ENCODE assay signal across 19 mouse cellular contexts in the genomic region with DNA sequence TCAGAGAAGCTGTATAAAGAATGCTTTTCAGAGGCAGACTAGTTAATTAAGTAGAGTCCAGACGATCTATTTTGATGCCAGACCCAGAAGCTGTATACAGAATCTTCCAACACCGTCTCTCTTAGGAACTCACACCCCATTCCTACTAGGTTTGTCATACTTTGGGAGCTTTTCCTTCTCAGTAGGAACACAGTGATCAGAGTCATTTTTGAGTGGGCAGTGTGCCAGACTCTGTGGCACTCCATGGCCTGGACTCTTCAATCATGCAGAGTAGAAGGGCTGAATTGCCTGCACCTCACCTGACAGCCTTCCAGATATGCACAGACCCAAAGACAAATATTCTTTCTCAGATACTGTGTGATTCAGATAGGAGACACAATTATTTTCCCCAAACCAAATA.
DNase-seq lines count a peak whose midpoint lies in the region; ATAC-seq and TF ChIP-seq lines count a peak whose summit lies in the region.
"Had no signal": no experiment of that assay in that cellular context is flagged by ENCODE, and none has a peak within 500 bp of the region (broad histone marks: within the 10 kb centered on the region; RNA-seq: fewer than 3 reads in every experiment).

No protein-coding gene starts in this region.

- no peak for ATAC-seq in stomach, postnatal 0 days (ENCODE audit: low FRiP score, low TSS enrichment)
- no peak for ATAC-seq in midbrain, embryonic 13.5 days
- ATAC-seq: forebrain, embryonic 16.5 days had no signal

- peaks cover 3% of the 10 kb centered on the region; the same call in 1 of the 2 replicates for H3K4me1 ChIP-seq in stomach, postnatal 0 days (replicated peaks; ENCODE audit: control insufficient read depth, insufficient read depth)
- peaks cover 7% of the 10 kb centered on the region; the same call in 1 of the 2 replicates for H3K4me1 ChIP-seq in midbrain, embryonic 13.5 days (replicated peaks)
- H3K4me1 ChIP-seq: hindbrain, embryonic 12.5 days; limb, embryonic 15.5 days had no signal

- intact Hi-C loops in left cerebral cortex, postnatal 4 days (cut with DNase I), result no loop called here
- intact Hi-C loops in left cerebral cortex, postnatal 14 days (cut with DNase I), result no loop called here

- H3K4me3 ChIP-seq in stomach, postnatal 0 days (ENCODE audit: low read depth, low read length), result no peak overlapping the region
- no peak overlapping the region for H3K4me3 ChIP-seq in midbrain, embryonic 13.5 days (replicated peaks)
- H3K4me3 ChIP-seq: heart, embryonic 13.5 days; hindbrain, embryonic 12.5 days; limb, embryonic 15.5 days; lung, embryonic 15.5 days; myocyte had no signal

- TF ChIP-seq EP300 in stomach, postnatal 0 days (optimal IDR thresholded peaks at IDR 0.05), result no peak

- TF ChIP-seq CTCF in stomach, postnatal 0 days (IDR thresholded peaks at IDR 0.05; ENCODE audit: low read depth), result no peak

- H3K9me3 ChIP-seq in stomach, postnatal 0 days (ENCODE audit: control insufficient read depth, low read length), result no peaks in the 10 kb centered on the region
- H3K9me3 ChIP-seq in midbrain, embryonic 13.5 days, result no peaks in the 10 kb centered on the region
- H3K9me3 ChIP-seq: G1E; heart, embryonic 13.5 days; hindbrain, embryonic 12.5 days; limb, embryonic 15.5 days; lung, embryonic 15.5 days had no signal

- H3K9ac ChIP-seq in stomach, postnatal 0 days (ENCODE audit: low read length), result no peak overlapping the region
- no peak overlapping the region for H3K9ac ChIP-seq in midbrain, embryonic 13.5 days (replicated peaks)
- H3K9ac ChIP-seq: heart, embryonic 13.5 days; hindbrain, embryonic 12.5 days; limb, embryonic 15.5 days; lung, embryonic 15.5 days had no signal

- H3K27ac ChIP-seq in stomach, postnatal 0 days (replicated peaks), result no peak overlapping the region
- H3K27ac ChIP-seq in midbrain, embryonic 13.5 days, result no peak overlapping the region
- H3K27ac ChIP-seq: heart, embryonic 13.5 days; hindbrain, embryonic 12.5 days; limb, embryonic 15.5 days; lung, embryonic 15.5 days had no signal

- WGBS in stomach, postnatal 0 days, result 25% methylated on average over 2 of the region's 2 CpGs
- WGBS in midbrain, embryonic 13.5 days, result 65% methylated on average over 2 of the region's 2 CpGs

- H3K27me3 ChIP-seq in stomach, postnatal 0 days (ENCODE audit: control insufficient read depth, insufficient read depth, low read length), result no peaks in the 10 kb centered on the region
- H3K27me3 ChIP-seq in midbrain, embryonic 13.5 days, result no peaks in the 10 kb centered on the region
- H3K27me3 ChIP-seq: heart, embryonic 13.5 days; hindbrain, embryonic 12.5 days; limb, embryonic 15.5 days; lung, embryonic 15.5 days had no signal

- no peaks in the 10 kb centered on the region for H3K36me3 ChIP-seq in stomach, postnatal 0 days (ENCODE audit: control insufficient read depth, insufficient read depth, low read length)
- no peaks in the 10 kb centered on the region for H3K36me3 ChIP-seq in midbrain, embryonic 13.5 days
- H3K36me3 ChIP-seq: G1E; heart, embryonic 13.5 days; hindbrain, embryonic 12.5 days; limb, embryonic 15.5 days; lung, embryonic 15.5 days had no signal

- H3K4me2 ChIP-seq in stomach, postnatal 0 days (replicated peaks; ENCODE audit: low read depth), result no peak overlapping the region
- H3K4me2 ChIP-seq in midbrain, embryonic 13.5 days (replicated peaks), result no peak overlapping the region
- H3K4me2 ChIP-seq: heart, embryonic 13.5 days; hindbrain, embryonic 12.5 days; limb, embryonic 15.5 days; lung, embryonic 15.5 days; midbrain, embryonic 11.5 days had no signal

- DNase-seq in cerebellum, postnatal 36 days, result peak; percentile 3 to 14
- DNase-seq in cerebellum, adult 9-10 months, result no peak
- peak; percentile 13 for DNase-seq in left cerebral cortex, postnatal 4 days
- no peak for DNase-seq in left cerebral cortex, postnatal 14 days (ENCODE audit: low spot score in 2 of 2)
- DNase-seq in adrenal gland, adult 8-10 months, result peak; percentile 32
- peak; percentile 17 for DNase-seq in stomach, postnatal 0 days (ENCODE audit: low spot score)
- no peak for DNase-seq in spleen, postnatal 10 days (ENCODE audit: low spot score in 2 of 2)
- DNase-seq: gastrocnemius, postnatal 14 days; kidney, adult 11 months; right cerebral cortex, postnatal 14 days had no signal

Comparison
In these comparisons a context has a peak if more than half of its experiments do, and no peak if none do; other contexts are left out.
1. DNase-seq: peak in cerebellum, postnatal 36 days (2 of 2), left cerebral cortex, postnatal 4 days (single experiment), adrenal gland, adult 8-10 months (single experiment) and stomach, postnatal 0 days (single experiment); none in cerebellum, adult 9-10 months (single experiment), left cerebral cortex, postnatal 14 days (0 of 2) and spleen, postnatal 10 days (0 of 2).